Mouse (Mus musculus) small intestine, adult 2 months (tissue): Measurements from ENCODE around the gene Gars. TPM values are rescaled to one million over a fixed set of nuclear protein-coding genes. Genes with fewer than 3 reads are reported as not detected.

Source experiments
- H3K27ac ChIP-seq: fragments of 200-500 bp; 2 replicates; pipeline ENCODE4 v1.5.1; 2012; ENCODE audit warnings: low read depth, low read length, control low read depth, inconsistent platforms; ENCODE audit not compliant: insufficient read depth
- H3K27me3 ChIP-seq: fragments of 200-500 bp; 2 replicates; pipeline ENCODE4 v1.6.1; 2012; ENCODE audit warnings: mild to moderate bottlenecking, moderate library complexity, low read length, inconsistent platforms; ENCODE audit not compliant: control insufficient read depth, insufficient read depth
- H3K36me3 ChIP-seq: fragments of 200-500 bp; 2 replicates; pipeline ENCODE4 v1.6.1; 2012; ENCODE audit warnings: mild to moderate bottlenecking, low read length, control low read depth, inconsistent platforms; ENCODE audit not compliant: control insufficient read depth, insufficient read depth
- H3K4me1 ChIP-seq: fragments of 200-500 bp; 2 replicates; pipeline ENCODE4 v1.6.1; 2012; ENCODE audit warnings: low read length, inconsistent platforms, mixed read lengths; ENCODE audit not compliant: control insufficient read depth, insufficient read depth, insufficient read length
- H3K4me3 ChIP-seq: fragments of 200-500 bp; 2 replicates; pipeline ENCODE4 v1.5.1; 2012; ENCODE audit warnings: low read depth, mild to moderate bottlenecking, control low read depth, inconsistent platforms, low read length, moderate library complexity
- CTCF ChIP-seq: fragments of 200-500 bp; IDR thresholded peaks from 2 replicates; pipeline ENCODE4 v1.5.1; 2012; ENCODE audit warnings: low read depth, mild to moderate bottlenecking, control low read depth, inconsistent platforms, low read length, moderate library complexity, mixed read lengths; ENCODE audit not compliant: insufficient replicate concordance, insufficient read length; ENCODE audit errors: extremely low read depth
- POLR2A ChIP-seq: fragments of 200-500 bp; IDR thresholded peaks from 2 replicates; pipeline ENCODE4 v1.6.1; 2012; ENCODE audit warnings: low read depth, mild to moderate bottlenecking, control low read depth, inconsistent platforms, low read length, moderate library complexity
- WGBS: fragments of 180-500 bp; shearing (Covaris S2); methylation state at CpG from one replicate; pipeline ENCODE4 v1.1.7; 2018; 5-methylcytosine and 5-hydroxymethylcytosine counted together
- polyA plus RNA-seq: library from polyadenylated mRNA; depleted of rRNA; stranded (reverse); fragments of >200 nt; gene quantifications from 2 replicates; pipeline ENCODE4 v1.2.3, GENCODE M21; 2012

Gars gene
- polyA plus RNA-seq, 1 experiment = 31.4 TPM

DNA sequence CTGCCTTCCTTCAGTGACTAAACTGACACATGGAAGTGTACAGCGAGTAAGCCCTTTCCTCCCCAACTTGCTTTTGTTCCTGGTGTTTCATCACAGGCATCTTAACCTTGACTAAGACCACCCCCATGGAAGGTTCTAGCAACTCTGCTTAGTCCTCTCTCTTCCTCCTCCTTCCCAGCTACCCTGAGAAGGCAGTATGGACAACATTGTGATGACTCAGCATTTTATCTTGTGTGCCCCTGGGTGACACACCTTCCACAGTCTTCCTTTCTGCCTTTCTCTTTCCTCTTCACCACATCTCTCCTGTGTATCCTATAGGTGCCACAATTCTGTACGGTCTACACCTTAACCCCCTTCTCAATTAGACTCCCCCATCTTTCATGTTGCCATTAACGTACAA lies 23.6 kb upstream of the Gars start:
- WGBS = 96% methylated on average over 3 of the region's 3 CpGs
- Histone ChIP-seq H3K27me3 (no peaks in the 10 kb centered on the region), H3K4me1 (peaks cover 7% of the 10 kb centered on the region), H3K4me3 (no peak overlapping the region), H3K27ac (no peak overlapping the region), H3K36me3 (no peaks in the 10 kb centered on the region)
- TF ChIP-seq POLR2A (no peak), CTCF (no peak)

DNA sequence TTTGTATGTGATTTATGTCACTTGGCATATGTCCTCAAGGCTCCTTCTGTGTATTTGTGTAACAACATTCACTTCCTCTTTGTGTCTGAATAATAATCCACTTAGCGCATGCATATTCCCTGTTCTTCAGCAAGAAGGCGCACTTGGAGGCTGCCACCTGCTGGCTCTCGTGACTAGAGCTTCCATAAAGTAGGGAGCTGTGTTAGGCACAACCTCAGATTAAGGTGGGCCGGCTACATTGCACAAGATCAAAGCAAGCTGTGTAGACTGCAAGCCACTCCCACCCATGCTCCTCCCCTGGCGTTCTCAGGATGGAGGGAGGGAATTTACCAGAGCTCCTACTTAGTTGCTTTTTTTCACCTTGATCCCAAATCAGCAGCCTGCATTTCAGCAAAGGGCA lies 21.6 kb upstream of the Gars start:
- Histone ChIP-seq H3K27me3 (no peaks in the 10 kb centered on the region), H3K4me1 (peaks cover 5% of the 10 kb centered on the region), H3K4me3 (no peak overlapping the region), H3K36me3 (no peaks in the 10 kb centered on the region), H3K27ac (no peak overlapping the region)
- 2% methylated on average over 5 of the region's 5 CpGs for WGBS
- TF ChIP-seq CTCF = peak; percentile 66; the same call in 1 of the 2 replicates
- no peak for TF ChIP-seq POLR2A

DNA sequence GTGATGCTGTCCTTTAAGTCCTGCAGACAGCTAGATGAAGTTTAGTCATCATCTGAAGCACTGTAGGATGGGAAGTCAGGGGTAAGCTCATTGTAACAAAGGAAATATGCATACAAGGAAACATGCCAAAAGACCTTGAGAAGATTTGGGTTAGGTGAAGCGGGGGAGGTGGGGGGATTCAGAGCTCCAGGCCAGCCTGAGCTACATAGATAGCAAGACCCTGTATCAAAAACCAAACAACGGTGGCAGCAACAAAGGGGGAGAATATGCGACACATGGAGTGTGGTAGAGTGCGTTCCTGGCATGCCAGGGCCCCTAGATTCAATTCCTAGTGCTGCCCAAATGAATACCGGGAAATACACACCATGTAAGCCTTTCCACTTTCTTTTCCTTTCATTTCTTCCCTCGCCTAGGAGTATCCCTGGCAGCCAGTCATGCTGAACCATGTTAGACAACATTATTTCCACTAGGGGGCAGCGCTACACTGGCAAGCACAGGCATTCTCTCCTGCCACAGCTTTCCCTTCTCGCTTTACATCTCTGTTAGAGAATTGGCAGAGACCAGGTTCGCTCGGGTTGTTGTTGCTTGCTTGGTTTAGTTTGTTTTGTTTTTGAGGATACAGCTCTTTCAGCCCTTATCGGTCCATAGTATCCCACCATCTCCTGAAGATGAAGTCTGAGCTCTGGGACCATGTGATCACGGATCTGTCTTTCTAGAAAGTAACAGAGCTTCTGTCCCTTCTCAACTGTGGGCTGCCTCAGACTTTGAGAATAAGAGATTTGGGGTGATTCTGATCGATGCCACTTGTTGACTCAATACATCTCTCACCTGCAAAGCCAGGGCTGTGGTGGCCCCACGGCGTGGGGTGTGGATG lies 20.9 kb upstream of the Gars start:
- H3K4me1 ChIP-seq = peaks cover 5% of the 10 kb centered on the region
- WGBS = 21% methylated on average over 15 of the region's 15 CpGs
- peak overlapping the region; percentile 13; the same call in 1 of the 2 replicates for H3K4me3 ChIP-seq
- TF ChIP-seq CTCF = peak; percentile 89; the same call in 1 of the 2 replicates
- TF ChIP-seq POLR2A = no peak
- no peaks in the 10 kb centered on the region for H3K36me3 ChIP-seq
- no peaks in the 10 kb centered on the region for H3K27me3 ChIP-seq
- no peak overlapping the region for H3K27ac ChIP-seq

DNA sequence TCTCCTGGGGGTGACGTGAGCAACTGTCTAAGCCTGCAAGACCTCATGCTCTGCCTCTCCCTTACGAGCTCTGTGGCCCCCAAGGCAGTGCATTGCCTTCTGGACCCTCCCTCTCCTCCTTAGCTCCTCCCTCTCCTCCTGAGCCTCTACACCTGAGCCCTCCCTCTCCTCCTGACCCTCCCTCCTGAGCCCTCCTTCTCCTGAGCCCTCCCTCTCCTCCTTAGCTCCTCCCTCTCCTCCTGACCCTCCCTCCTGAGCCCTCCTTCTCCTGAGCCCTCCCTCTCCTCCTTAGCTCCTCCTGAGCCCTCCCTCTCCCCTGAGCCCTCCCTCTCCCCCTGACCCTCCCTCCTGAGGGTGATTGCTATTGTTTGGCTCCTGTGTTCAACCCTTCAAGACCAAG lies 19.4 kb upstream of the Gars start:
- Histone ChIP-seq H3K4me1 (peaks cover 5% of the 10 kb centered on the region), H3K4me3 (no peak overlapping the region), H3K27me3 (no peaks in the 10 kb centered on the region), H3K27ac (no peak overlapping the region), H3K36me3 (no peaks in the 10 kb centered on the region)
- WGBS = 79% methylated on average over 2 of the region's 2 CpGs
- TF ChIP-seq CTCF (no peak), POLR2A (no peak)

DNA sequence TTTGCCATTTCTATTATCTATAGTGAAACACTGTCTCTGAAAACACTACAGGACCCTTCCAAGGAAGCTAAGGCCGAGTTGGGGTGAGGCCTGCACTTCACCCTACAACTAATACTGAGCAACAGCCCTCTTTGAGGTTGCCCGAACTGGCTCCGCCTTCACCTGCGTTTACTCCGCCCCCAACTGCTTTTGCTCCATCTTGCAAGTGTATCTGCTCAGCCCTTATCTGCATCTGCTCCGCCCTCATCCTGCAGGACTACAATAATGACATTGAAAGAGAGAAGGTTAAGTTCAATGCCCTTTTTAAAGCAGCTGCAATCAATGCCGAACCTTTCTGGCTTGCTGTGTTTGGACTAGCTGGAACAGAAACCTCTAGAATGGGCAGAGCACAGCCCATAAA lies 16.0 kb upstream of the Gars start:
- no peaks in the 10 kb centered on the region for H3K36me3 ChIP-seq
- TF ChIP-seq POLR2A = no peak

DNA sequence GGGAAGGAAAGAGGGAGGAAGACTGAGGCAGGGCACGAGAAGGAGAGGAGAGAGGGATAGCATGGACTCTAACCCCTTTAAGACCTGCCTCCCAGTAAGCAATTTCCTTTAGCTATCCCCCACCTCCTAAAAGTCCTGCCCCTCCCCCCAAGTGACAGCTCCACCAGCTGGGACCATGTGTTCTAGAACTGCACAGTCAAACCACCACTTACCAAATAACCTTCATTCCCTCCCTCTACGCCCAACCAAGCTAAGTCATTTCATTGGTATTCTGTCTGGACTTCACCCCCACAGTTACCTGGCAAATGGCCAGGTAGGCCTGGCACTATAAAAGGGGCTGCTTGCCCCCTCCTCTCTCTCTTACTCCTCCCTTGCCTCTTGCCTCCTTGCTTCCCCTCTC lies 10.2 kb upstream of the Gars start:
- H3K27ac ChIP-seq = no peak overlapping the region
- H3K4me3 ChIP-seq = no peak overlapping the region
- TF ChIP-seq POLR2A = no peak
- TF ChIP-seq CTCF = no peak
- peaks cover 2% of the 10 kb centered on the region; the same call in 1 of the 2 replicates for H3K4me1 ChIP-seq
- no peaks in the 10 kb centered on the region for H3K27me3 ChIP-seq
- 64% methylated on average over 2 of the region's 2 CpGs for WGBS
- no peaks in the 10 kb centered on the region for H3K36me3 ChIP-seq

More for the DNA sequence above, 16.0 kb upstream of the Gars start:
- 44% methylated on average over 7 of the region's 7 CpGs for WGBS
- Histone ChIP-seq H3K27me3 (no peaks in the 10 kb centered on the region), H3K4me1 (no peaks in the 10 kb centered on the region), H3K4me3 (no peak overlapping the region), H3K27ac (no peak overlapping the region)

DNA sequence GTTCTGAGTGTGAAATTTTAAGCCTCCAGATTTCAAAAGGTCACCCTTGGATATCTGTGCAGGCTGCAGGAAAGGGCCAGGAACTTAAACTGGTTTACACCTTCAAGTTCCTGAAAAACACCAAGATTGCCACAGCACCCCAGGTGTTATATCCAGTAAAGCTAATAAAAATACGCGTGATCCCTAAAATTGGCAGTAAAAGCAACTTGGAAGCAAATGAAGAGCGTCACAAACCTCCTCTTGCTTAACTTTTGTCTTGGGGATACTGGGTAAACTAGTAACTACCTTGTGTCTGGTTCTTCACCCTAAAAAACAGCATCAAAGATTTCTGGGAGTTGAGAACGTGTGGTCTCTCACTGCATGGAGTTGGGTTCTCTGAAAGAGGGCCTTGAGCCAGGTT lies 1.1 kb upstream of the Gars start:
- TF ChIP-seq CTCF (no peak), POLR2A (no peak)
- no peak overlapping the region for H3K27ac ChIP-seq
- H3K4me3 ChIP-seq = no peak overlapping the region
- no peaks in the 10 kb centered on the region for H3K27me3 ChIP-seq
- 93% methylated on average over 4 of the region's 4 CpGs for WGBS
- no peaks in the 10 kb centered on the region for H3K36me3 ChIP-seq
- H3K4me1 ChIP-seq = peaks cover 2% of the 10 kb centered on the region; the same call in 1 of the 2 replicates
